Mouse (Mus musculus) NIH3T3 (cell line): Measurements from ENCODE around the gene Ucma.
"Not testable (repeated sequence)": the region's sequence is repeated elsewhere in the genome, so short reads cannot be mapped to it uniquely, and the experiment has no call there.

ENCODE experiments used
- DNase-seq: peaks from one replicate; pipeline ENCODE4 v3.0.0-alpha.2; 2012; ENCODE audit warnings: low read depth

Ucma gene

DNA sequence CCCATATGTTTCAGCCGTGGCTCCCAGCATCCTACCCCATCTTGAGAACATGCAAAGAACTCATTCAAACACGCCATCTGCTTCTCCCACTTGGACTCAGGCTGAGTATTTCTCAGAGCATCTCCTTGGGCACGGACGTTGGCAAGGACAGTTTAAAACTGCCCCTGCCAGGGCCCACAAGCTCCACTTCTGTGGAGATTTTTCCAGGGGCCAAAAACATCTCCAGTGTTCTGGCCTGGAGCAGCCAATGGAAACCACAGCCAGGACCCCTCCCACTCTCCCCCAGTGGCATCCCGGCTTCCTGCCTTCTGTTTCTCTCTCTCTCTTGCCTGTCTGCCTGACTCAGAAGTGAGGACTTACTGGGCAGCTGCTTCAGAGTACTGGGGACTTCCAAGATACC is at the start of gene Ucma:
Gene Ucma, plus strand, starts transcription at position 316 of the 400 bp plus-strand sequence.
- DNase-seq = no peak

DNA sequence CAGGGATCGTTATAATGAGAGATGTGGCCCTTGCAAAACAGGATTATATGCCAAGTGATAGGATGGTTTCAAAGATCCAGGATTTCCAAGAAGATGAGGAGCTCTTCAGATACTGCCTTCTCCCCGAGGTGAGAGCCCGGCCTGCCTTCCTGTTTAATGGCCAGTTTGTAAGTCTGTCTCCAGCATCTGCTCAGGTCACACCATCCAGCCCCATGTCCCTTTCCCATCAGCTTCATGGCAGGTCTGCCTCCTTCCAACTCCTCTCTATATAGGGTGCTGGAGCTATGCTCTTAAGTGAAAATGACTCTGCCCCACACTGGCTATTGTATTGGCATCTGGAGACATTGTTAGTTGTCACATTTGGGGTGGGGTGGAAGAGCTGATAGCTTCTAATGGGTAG is 48.5 kb upstream of the Ucma start:
- DNase-seq = no peak

DNA sequence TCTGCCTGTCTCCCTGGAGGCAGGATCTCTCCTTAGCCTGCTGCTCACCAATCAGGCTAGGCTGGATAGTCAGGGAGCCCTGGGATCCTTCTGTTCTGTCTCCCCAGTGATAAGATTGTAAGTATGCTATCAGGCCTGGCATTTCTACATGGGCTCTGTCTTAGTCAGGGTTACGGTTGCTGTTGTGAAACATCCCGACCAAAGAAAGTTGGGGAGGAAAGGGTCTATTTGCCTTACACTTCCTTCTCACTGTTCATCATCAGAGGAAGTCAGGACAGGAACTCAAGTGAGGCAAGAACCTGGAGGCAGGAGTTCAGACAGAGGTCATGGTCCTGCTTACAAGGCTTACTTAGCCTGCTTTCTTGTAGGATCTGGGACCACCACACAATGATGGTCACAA is 46.7 kb upstream of the Ucma start:
- no peak for DNase-seq

DNA sequence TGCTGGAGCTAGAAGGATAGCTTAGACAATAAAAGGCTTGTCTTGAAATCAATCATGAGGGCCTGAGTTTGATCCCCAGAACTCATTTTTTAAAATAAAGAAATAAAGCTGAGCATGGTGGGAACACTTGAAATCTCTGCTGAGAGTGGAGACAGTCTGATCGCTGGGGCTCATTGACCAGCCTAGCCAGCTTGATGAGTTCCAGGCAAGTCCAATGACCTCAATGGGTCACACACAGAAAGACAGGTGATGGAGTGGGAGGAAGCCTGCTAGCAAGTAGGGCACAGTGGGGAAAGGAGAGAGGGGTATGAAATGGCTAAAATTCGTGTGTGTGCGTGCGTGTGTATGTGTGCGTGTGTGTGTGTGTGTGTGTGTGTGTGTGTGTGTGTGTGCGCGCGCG is 41.4 kb upstream of the Ucma start:
- DNase-seq = no peak

DNA sequence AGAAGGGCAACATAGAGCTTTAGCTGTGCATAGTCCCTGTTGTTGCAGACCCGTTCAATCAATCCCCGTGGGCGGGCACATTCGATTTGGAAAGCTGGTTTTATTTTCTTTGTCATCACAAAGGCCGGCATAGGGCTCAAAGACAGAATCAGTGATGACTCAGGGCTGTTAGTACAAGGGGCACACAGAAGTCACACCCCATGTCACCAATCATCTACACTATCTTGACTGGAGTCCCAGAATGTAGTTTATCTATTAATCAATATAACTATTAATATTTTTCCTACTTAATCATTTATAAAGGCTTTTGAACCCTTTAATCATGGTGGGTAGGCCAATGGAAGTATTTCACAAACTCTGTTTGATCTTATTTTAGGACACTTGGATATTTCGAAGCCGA is 38.0 kb upstream of the Ucma start:
- no peak for DNase-seq

DNA sequence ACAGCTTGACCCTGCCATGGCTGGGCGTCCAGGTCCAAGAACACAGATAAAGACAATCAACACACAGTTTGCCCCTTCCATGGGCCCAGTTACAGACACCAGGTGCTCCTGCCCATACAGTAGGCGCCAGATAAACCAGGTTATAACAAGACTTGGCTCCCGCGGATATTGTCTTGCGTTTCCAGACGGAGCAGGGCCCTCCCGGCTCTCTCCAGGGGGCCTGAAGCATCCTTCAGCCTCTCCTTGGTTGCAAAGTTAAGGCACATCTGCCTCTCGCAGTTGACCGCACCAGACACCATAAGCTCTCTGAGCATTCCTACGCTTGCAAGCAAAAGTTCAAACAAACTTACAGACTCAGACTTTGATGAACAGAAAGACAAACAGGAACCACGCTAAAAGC is 35.1 kb upstream of the Ucma start:
- DNase-seq = no peak

DNA sequence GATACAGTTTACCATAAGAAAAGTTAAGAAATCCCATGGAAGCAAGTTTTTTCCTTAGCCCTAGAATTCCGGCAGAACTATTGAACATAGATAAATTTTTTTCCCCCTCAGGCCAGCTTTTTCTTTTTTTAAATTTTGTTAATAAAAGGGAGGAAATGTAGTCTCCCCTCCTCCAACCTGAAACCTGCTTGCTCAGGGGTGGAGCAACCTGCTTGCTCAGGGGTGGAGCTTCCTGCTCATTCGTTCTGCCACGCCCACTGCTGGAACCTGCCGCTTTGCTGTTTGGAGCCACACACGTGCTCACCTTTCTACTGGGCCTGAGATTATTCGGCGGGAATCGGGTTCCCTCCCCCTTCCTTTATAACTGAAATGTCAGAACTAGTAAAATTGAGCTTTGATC is 26.2 kb upstream of the Ucma start:
- not testable (repeated sequence) for DNase-seq

DNA sequence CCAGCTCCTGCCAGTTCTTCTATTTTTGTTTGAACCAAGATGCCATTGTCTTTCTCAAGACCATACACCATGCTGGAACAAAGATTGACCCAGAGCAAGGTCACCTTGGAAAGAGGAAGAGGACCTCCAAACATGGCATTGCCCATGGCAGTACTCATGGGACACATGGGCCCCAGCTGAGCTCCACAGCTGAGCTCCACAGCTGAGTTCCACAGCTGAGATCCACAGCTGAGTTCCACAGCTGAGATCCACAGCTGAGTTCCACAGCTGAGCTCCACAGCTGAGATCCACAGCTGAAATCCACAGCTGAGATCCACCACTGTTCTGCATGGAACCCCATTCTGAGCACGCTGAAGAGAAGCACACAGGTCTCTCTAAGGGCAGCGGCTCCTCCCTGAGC is 24.9 kb upstream of the Ucma start:
- DNase-seq = no peak

DNA sequence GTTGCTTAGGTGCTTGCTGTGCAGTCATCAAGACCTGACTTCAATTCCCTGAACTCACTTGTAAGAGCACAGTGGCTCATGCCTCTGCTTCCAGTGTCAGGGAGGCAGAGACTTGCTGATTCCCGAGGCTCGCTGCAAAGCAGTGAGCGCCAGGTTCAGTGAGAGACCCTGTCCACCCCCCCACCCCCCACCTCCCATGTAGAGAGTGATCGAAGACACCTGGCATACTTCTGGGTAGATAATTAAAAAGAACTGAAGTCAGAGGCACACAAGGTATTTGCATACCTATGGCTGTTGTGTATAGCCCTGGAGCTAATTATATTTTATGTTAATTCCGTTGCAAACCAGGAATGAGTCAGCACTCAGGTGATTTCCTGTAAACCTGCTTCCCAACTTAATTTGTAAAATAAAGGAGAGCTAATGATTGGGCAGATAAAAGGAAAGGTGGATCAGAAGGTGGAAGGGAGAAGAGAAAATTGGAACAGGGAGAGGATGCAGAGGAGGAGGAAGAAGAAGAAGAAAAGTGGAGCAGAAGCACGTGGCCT is 21.6 kb upstream of the Ucma start:
- no peak for DNase-seq

DNA sequence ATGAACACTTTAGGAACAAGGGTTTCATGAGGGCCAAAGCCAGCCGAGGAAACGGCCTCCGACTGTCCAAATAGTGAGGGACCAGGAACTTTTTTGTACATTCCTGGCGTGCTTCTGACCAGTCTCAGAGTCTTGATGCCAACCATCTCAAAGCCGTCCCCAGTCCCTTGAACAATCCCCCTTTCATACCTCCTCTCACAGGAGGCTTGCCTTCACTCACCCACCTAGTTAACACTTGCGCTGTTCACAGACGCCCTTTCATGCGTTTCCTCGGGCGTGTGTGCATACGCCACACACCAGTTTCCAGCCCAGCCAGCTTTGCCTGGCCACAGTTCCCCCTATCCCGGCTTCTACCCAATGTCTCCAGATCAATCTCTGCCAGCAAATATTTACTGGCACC is 17.9 kb upstream of the Ucma start:
- DNase-seq = no peak

DNA sequence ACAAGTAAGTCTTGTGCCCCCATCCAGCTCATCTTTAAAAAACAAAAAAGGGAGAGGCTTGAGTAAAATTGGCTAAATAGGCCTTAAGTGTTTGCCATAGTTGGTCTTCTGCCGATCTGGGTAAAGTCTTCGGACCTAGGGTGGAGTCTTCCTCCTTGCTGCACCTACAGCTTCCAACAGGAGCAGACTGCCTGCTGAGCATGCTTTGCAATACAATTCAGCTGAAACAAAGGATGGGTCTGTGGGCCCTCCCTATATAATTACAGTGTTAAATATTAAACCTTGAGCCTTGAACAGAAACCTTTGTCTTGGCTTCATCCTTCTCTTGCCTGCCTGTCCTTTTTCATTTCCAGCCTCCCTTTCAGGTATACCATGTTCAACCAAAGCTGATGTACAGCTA is 8.1 kb upstream of the Ucma start:
- no peak for DNase-seq

DNA sequence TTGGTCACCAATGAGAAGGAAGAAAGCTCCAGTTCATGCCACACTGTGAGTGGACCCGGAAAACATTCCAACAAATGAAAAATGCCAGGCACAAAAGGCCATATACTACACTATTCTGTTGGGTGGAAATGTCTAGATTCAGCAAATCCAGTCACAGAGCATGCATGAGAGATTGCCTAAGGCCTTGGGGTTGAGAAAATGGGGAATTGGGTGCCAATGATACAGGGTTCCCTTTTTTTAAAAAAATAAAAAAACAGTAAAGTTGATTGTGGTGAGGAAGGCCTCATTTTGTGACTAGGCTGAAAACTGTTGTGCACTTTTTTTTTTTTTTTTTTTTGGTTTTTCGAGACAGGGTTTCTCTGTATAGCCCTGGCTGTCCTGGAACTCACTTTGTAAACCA is 6.8 kb upstream of the Ucma start:
- no peak for DNase-seq

DNA sequence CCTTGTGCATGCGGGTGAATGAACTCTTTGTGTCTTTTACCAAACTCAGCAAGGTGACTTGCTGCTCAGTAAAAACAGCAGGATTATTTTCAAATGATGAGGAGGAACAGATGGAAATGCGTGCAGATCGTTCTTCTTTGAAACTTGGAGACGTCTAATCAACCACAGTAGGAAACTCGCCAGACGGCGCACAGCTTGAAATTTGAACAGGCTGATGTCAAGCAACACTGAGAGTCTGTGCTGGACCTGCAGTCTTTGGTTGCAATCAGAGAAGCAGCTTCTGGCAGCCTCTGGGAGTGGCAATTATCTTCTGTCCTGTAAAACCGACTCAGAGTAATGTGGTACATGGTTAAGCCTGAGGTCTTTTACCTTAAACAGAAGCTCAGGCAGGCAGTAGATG is 2.2 kb downstream of the Ucma start:
- no peak for DNase-seq

DNA sequence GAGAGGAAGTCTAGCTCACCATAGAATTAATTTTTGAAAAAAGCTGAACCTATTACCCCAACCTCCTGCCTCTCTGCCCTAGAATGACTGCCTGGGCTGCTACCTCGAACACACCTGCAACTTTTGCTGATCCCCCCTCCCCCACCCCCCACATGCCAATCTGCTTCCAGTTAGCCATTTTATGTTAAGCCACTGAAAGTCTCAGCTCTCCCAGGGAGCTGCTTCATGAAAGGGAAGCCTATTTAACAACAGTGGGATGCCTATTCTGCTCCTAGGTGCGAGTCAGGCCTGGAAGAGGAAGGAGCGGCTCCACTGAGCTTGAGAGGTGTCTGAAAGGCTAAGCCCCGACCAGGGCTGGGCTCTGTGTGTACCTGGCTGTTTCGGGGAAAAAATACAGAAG is 8.1 kb downstream of the Ucma start:
- DNase-seq = no peak

DNA sequence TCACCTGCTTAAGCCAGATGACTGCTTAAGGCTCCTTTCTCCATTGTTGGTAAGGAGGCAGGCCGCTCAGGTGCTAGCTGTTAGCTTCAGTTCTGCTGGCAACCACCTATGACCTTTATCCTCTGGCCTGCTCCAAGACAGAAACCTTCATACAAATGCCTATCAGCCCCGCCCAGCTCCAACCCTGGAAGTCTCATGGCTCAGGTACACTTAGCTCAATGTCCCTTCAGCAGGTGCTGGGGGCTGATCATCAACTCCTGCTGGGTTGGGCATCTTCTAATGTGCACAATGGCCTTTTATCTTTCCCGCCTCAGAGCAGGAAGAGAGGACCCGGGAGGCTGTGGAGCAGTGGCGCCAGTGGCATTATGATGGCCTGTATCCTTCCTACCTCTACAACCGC is 9.1 kb downstream of the Ucma start:
- no peak for DNase-seq

DNA sequence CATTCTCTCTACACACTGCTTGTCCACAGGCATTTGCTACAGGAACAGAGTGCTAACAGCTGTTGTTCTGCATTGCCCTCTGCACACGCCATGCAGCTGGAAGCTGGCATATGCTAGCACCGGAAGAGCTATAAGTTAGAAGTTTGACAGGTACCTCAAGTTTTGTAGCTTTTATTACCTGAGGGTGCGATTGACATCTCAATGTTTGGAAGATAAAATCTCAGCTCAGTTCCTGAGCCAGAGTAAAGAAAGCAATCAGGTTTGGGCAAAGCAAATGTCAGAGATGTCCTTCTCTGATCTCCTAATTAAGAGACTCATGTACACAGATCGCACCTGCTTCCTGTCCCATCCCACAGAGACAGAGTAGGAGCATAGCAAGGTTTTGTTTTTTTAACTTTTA is 10.9 kb downstream of the Ucma start:
- no peak for DNase-seq

DNA sequence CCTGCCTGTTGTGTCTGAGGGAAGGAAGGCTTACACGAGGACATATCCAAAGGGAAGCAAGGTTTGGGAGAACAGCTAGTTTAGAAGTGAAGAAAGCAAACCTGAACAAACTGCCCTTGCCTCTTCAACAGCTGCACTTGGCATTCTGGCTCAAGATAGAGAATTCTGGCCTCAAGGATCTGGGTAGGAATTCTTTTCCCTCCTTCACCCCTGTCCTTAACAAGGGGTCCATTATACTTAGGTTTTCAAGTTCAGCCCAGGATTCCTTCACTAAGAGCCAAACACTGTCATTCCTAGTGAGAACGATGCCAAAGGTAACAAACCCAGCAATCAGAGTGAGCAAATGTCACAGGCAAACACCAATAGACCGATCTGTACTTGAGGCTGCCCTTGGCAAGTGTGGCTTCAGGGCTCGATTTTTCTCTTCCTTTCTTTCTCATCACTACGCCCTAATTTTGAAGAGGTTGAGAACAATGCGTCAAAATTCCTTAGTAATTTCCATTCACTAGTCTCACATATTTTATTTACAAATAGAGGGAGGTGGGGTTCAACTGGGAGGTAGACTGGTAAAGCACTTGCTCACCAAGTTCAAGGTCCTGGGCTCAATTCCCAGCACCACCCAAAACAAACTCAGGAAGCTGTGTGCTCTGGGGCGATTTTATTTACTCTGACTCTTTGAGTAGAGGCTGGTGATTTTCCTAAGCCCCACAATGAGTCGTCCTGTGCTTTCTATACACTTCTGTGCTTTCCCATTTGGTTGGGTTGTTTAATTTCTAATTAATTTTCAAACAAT is 11.7 kb downstream of the Ucma start:
- no peak for DNase-seq

DNA sequence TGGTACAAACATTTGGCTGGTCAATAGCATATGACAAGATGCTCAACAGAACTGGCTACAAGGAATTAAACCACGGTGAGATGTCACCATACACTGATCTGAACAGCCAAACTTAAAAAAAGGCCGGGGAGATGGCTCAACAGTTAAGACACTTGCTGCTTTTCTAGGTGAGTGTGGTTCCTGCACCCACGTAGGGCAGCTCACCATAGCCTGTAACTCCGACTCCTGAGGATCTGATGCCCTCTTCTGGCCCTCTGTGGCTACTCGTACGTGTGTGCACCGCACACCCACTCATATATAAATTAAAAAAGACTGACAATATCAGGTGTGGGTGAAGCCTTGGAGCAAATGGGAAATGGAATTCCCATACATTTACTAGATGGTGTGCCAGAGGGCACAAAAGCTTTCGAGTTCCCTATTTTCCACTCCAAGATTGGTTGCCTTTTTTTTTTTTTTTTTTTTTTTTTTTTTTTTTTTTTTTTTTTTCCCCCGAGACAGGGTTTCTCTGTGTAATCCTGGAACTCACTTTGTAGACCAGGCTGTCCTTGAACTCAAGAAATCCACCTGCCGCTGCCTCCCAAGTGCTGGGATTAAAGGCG is 13.0 kb downstream of the Ucma start:
- peak; percentile 22 for DNase-seq

DNA sequence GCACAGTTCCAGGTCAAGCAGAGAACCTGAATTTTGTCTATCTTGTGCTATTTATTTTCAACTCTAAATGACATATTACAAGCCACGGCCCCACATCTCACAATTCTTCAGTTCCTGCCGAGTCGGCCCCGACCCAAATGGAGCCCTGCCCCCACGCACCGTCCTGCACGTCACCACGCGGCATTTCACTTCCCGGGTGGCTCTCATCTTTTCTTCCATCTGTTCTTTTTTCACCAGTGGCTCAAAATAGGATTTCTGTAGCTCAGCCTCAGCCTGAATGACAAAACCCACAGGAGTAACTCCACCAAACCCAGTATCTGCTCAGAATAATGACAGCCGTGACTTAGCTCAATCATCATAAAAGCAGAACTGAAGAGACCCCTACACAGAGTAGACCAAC is 17.7 kb downstream of the Ucma start:
- DNase-seq = no peak

DNA sequence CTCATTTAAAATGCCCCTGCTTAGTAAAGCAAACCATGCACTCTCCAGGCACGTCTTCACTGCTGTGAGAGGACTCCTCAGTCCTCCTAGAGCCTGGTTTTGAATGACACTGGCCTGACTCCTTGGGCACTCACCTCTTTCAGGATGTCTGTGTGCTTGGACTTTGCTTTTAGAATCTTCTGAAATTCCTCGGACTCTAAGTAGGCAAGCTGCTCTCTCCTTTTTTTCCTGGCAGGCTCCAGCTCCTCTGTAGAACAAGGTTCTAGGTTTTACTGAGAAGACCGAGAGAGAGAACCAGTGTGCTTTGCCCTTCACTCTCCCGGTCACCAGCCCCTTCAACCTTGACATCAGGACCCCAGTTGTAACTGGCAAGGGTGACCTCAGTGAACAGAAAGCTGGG is 18.5 kb downstream of the Ucma start:
- no peak for DNase-seq

DNA sequence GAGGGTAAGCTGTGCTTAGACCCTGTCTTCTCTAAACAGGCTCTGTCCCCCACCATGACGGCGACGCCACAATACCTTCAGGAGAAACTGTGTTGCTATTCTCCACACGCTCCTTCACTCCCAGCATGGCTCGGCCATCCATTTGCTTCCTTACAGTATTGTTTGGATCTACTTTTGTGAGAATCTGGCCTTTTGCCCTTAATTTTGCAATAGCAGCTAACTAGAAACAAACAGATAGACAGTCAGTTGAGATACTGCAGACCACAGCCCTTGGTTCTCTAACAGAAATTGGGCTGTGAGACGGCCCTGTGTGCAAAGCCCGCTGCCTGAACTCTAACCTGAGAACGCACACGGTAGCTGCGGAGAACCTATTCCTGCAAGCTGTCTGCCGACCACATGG is 19.7 kb downstream of the Ucma start:
- no peak for DNase-seq

DNA sequence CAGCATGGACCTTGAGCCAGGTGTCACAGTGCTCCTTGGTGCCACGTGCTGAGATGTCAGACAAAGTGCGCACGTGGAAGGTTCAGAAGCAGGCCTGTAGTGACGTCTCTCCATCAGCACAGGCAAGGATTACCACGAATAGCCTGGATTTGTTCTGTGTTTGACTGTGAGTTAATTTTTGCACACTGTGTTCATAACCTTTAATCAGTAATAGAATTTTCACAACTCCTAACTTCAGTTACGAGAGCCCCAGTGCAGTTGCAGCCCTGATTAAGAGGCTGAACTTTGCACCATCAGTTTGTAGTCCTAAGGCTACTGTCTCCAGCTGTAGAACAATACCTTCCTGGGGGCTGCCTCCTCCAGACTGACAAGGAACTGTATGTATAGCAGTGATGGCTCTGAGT is 20.5 kb downstream of the Ucma start:
- no peak for DNase-seq

DNA sequence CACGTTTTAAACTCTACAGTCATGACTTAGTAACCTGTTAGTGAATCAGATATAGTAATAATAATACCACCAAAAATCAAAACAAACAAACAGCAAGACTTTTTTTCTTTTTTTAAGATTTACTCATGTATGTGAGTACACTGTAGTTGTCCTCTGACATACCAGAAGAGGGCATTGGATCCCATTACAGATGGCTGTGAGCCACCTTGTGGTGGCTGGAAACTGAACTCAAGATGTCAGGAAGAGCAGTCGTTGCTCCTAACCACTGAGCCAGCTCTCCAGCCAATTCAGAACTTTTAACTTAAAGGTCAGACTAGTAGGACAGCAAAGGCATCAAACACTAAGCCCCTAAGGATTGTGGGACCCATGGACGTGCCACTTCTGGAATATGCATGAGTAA is 23.0 kb downstream of the Ucma start:
- peak; percentile 44 for DNase-seq

DNA sequence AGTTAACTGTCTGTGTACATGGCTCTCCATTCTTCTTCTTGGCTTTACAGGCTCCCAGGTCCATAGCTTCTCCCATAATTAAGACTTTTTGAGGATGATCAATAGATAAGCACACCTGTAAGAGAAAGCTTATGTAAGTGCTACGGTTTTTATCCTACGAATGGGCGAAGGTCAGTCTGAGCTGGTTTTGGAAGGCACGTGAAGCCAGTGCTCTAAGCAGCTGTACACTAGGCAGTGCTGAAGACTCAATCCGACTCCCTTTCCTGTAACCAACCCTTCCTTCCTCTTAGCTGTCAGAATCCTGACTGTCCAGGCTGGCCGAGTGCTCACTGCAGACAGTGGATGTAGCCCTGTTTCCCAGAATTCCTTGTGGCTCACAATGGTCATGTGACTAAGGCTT is 25.3 kb downstream of the Ucma start:
- no peak for DNase-seq
